Mouse (Mus musculus) layer of hippocampus, postnatal 36 days (tissue): ENCODE data around the gene Tspan5. TPM values are rescaled to one million over a fixed set of nuclear protein-coding genes. Genes with fewer than 3 reads are reported as not detected.

Source experiments
- DNase-seq, 2 experiments: peaks; one replicate each; pipeline ENCODE4 v3.0.0; 2022
- total RNA-seq, 2 experiments: library from RNA; stranded (reverse); gene quantifications; 2 replicates each; pipeline ENCODE4 v1.2.3; 2021

Gene Tspan5
- total RNA-seq, 2 experiments from 2014 or later: 208 to 210 TPM

- no peak for DNase-seq
These were observed 203.5 kb downstream of the Tspan5 start for GRCm38 (mm10) chr3:138945516-138945915.

GRCm38 (mm10) chr3:138949081-138949480 is 207.1 kb downstream of the Tspan5 start:
- DNase-seq: peak in 1 of 2 experiments; percentile 21

- no peak for DNase-seq
These were observed 213.2 kb downstream of the Tspan5 start for GRCm38 (mm10) chr3:138955220-138955619.

Other genes starting within 250 kb of the Tspan5 start
- 100 to 1,000 TPM; 186 to 189 TPM for gene Eif4e, start 216.0 kb upstream of the Tspan5 start, total RNA-seq